Mouse (Mus musculus): ENCODE data around the gene Ren1. TPM values are rescaled to one million over a fixed set of nuclear protein-coding genes. Genes with fewer than 3 reads are reported as not detected.

Ren1 gene
- polyA plus RNA-seq, 1 experiment, result 3.3 TPM

DNA sequence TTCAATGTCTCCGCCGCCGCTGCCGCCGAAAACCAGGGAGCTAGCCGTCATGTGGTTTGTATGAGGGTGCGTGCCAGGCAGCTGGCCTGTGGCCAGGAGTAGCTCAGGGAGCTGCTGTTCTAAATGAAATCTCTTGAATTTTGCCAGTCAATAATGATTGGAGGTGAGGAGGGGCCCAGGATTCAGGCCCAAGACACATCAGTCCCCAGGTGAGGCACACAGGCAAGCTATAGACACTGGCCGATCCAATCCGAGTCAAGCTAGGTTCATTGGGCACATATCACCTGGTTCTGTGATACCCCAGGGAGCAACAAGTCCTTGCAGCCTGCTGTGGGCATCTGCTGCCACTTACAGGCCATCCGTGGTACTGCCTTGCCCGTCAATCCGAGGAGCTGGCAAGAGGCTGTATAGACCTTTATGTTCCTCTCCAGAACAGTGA is 3.1 kb downstream of the Ren1 start:
- 23% methylated on average over 12 of the region's 12 CpGs for WGBS
- TF ChIP-seq CTCF (IDR thresholded peaks at IDR 0.05; ENCODE audit: extremely low read depth, insufficient read length, insufficient replicate concordance, low read depth, low read length) (peak; percentile 97), POLR2A (IDR thresholded peaks at IDR 0.05; ENCODE audit: low read depth, low read length) (no peak)
- no peak overlapping the region for H3K27ac ChIP-seq (ENCODE audit: insufficient read depth, low read depth, low read length)
- no peaks in the 10 kb centered on the region for H3K36me3 ChIP-seq (ENCODE audit: control insufficient read depth, insufficient read depth, low read length)
- H3K4me1 ChIP-seq (ENCODE audit: control insufficient read depth, insufficient read depth, insufficient read length, low read length), result peaks cover 1% of the 10 kb centered on the region; the same call in 1 of the 2 replicates
- no peak overlapping the region for H3K4me3 ChIP-seq (ENCODE audit: low read depth, low read length)
- no peaks in the 10 kb centered on the region for H3K27me3 ChIP-seq (ENCODE audit: control insufficient read depth, insufficient read depth, low read length)

DNA sequence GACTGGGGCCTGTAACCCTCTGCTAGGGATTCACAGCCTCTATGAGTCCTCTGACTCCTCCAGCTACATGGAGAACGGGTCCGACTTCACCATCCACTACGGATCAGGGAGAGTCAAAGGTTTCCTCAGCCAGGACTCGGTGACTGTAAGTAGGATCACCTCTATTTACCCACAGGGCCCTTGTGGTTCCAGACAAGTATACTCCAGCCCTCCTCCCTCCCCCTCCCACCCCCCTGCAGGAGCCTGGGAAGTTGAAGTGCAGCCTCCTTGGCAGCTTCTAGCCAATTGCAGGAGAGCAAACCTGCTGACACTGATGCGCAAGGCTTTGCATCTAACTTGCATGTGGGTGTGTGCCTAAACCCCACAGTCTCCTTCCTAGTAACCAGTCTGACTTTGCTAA is 5.2 kb downstream of the Ren1 start:
- WGBS, result 66% methylated on average over 5 of the region's 5 CpGs
- TF ChIP-seq POLR2A (IDR thresholded peaks at IDR 0.05; ENCODE audit: low read depth, low read length), result no peak
- TF ChIP-seq CTCF (IDR thresholded peaks at IDR 0.05; ENCODE audit: extremely low read depth, insufficient read length, insufficient replicate concordance, low read depth, low read length), result no peak
- no peak overlapping the region for H3K27ac ChIP-seq (ENCODE audit: insufficient read depth, low read depth, low read length)
- no peaks in the 10 kb centered on the region for H3K36me3 ChIP-seq (ENCODE audit: control insufficient read depth, insufficient read depth, low read length)
- no peak overlapping the region for H3K4me3 ChIP-seq (ENCODE audit: low read depth, low read length)
- no peaks in the 10 kb centered on the region for H3K27me3 ChIP-seq (ENCODE audit: control insufficient read depth, insufficient read depth, low read length)
- H3K4me1 ChIP-seq (ENCODE audit: control insufficient read depth, insufficient read depth, insufficient read length, low read length), result no peaks in the 10 kb centered on the region; the same call in 1 of the 2 replicates

DNA sequence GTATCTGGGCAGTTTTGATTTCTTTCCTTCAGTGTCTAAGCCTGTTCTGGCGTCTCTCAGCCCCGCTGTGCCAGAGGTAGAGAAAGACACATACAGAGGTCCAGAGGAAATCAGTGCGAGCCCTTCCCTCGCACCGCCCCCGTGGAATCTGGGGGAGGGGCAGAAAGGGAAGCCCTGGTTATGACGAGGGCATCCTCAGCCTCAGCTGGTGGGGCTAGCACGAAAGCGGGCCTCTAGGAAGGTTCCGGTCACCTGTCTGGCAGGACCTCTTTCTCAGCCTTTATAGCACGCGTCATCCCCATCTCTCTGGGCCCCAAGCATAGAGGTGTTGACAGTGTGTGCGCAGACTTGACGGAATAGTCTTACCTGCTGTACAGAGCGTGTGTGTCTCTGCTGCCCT is 5.6 kb downstream of the Ren1 start:
- TF ChIP-seq CTCF (IDR thresholded peaks at IDR 0.05; ENCODE audit: extremely low read depth, insufficient read length, insufficient replicate concordance, low read depth, low read length) (no peak), POLR2A (IDR thresholded peaks at IDR 0.05; ENCODE audit: low read depth, low read length) (no peak)
- H3K27ac ChIP-seq (ENCODE audit: insufficient read depth, low read depth, low read length), result no peak overlapping the region
- H3K4me3 ChIP-seq (ENCODE audit: low read depth, low read length), result no peak overlapping the region
- H3K4me1 ChIP-seq (ENCODE audit: control insufficient read depth, insufficient read depth, insufficient read length, low read length), result no peaks in the 10 kb centered on the region; the same call in 1 of the 2 replicates
- H3K27me3 ChIP-seq (ENCODE audit: control insufficient read depth, insufficient read depth, low read length), result no peaks in the 10 kb centered on the region
- 67% methylated on average over 15 of the region's 15 CpGs for WGBS
- H3K36me3 ChIP-seq (ENCODE audit: control insufficient read depth, insufficient read depth, low read length), result no peaks in the 10 kb centered on the region

DNA sequence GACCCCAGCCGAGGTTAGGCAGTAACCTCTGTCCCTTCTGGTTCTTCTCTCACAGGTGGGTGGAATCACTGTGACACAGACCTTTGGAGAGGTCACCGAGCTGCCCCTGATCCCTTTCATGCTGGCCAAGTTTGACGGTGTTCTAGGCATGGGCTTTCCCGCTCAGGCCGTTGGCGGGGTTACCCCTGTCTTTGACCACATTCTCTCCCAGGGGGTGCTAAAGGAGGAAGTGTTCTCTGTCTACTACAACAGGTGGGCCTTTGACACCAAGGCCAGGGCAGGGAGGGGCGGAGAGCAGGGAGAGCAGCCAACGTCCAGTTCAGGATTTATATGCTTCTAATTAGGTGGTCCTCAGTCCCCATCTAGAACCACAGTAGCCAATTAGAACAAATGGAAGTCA is 6.0 kb downstream of the Ren1 start:
- Histone ChIP-seq H3K27me3 (ENCODE audit: control insufficient read depth, insufficient read depth, low read length) (no peaks in the 10 kb centered on the region), H3K4me1 (ENCODE audit: control insufficient read depth, insufficient read depth, insufficient read length, low read length) (no peaks in the 10 kb centered on the region; the same call in 1 of the 2 replicates), H3K4me3 (ENCODE audit: low read depth, low read length) (no peak overlapping the region), H3K27ac (ENCODE audit: insufficient read depth, low read depth, low read length) (no peak overlapping the region), H3K36me3 (ENCODE audit: control insufficient read depth, insufficient read depth, low read length) (no peaks in the 10 kb centered on the region)
- WGBS, result 63% methylated on average over 8 of the region's 8 CpGs
- TF ChIP-seq POLR2A (IDR thresholded peaks at IDR 0.05; ENCODE audit: low read depth, low read length) (no peak), CTCF (IDR thresholded peaks at IDR 0.05; ENCODE audit: extremely low read depth, insufficient read length, insufficient replicate concordance, low read depth, low read length) (no peak)

- WGBS, result 88% methylated on average over 6 of the region's 6 CpGs
- H3K4me1 ChIP-seq (ENCODE audit: control insufficient read depth, insufficient read depth, insufficient read length, low read length), result peaks cover 8% of the 10 kb centered on the region
- H3K27me3 ChIP-seq (ENCODE audit: control insufficient read depth, insufficient read depth, low read length), result peaks cover 12% of the 10 kb centered on the region
- no peak overlapping the region for H3K4me3 ChIP-seq (ENCODE audit: low read depth, low read length)
- no peaks in the 10 kb centered on the region for H3K36me3 ChIP-seq (ENCODE audit: control insufficient read depth, insufficient read depth, low read length)
- TF ChIP-seq POLR2A (IDR thresholded peaks at IDR 0.05; ENCODE audit: low read depth, low read length) (no peak), CTCF (IDR thresholded peaks at IDR 0.05; ENCODE audit: extremely low read depth, insufficient read length, insufficient replicate concordance, low read depth, low read length) (no peak)
- no peak overlapping the region for H3K27ac ChIP-seq (ENCODE audit: insufficient read depth, low read depth, low read length)
Observed at GRCm38 (mm10) chr1:133361006-133361405, 10.7 kb downstream of the Ren1 start.

GRCm38 (mm10) chr1:133362103-133362502 is 11.8 kb downstream of the Ren1 start:
- Histone ChIP-seq H3K4me3 (ENCODE audit: low read depth, low read length) (no peak overlapping the region), H3K4me1 (ENCODE audit: control insufficient read depth, insufficient read depth, insufficient read length, low read length) (peaks cover 8% of the 10 kb centered on the region), H3K36me3 (ENCODE audit: control insufficient read depth, insufficient read depth, low read length) (no peaks in the 10 kb centered on the region), H3K27ac (ENCODE audit: insufficient read depth, low read depth, low read length) (no peak overlapping the region), H3K27me3 (ENCODE audit: control insufficient read depth, insufficient read depth, low read length) (peaks cover 12% of the 10 kb centered on the region)
- TF ChIP-seq POLR2A (IDR thresholded peaks at IDR 0.05; ENCODE audit: low read depth, low read length) (no peak), CTCF (IDR thresholded peaks at IDR 0.05; ENCODE audit: extremely low read depth, insufficient read length, insufficient replicate concordance, low read depth, low read length) (no peak)
- WGBS, result 92% methylated on average over 5 of the region's 5 CpGs

DNA sequence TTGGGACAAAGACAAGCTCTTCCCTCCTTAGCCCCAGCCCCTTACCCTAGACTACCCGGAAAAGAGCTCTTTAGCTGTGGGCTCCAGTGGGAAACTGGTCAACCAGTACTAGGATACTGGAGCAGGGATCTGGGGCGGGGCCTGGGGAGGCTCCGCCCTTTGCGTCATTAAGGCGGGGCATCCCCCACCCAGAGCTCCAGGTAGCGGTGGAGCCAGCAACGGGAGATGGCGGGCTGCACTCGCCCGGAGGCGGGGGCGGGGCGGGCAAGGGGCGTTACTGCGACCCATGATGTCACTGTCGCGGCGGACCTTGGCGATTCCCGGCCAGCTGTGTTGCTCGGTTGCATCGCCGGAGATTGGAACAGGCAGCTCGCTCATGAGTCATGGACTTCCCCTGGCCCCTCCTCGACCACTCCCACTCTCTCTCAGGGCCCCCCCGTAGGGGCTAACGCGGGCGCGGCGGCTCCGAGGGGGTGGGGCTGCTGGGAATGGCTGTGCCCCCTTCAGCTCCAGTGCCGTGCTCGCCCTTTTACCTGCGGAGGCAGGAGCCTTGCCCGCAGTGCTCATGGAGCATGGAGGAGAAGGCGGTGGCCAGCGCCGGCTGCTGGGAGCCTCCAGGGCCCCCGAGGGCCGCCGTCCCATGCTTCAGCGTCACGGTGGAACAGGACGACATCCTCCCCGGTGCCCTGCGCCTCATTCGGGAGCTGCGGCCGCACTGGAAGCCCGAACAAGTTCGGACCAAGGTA is 13.1 kb downstream of the Ren1 start, which contains the start of gene Etnk2:
Etnk2 (plus strand) TSS at position 297 of the 746 bp plus-strand sequence.
- WGBS, result 1% methylated on average over 52 of the region's 52 CpGs
- Histone ChIP-seq H3K4me1 (ENCODE audit: control insufficient read depth, insufficient read depth, insufficient read length, low read length) (peaks cover 12% of the 10 kb centered on the region), H3K36me3 (ENCODE audit: control insufficient read depth, insufficient read depth, low read length) (no peaks in the 10 kb centered on the region), H3K27ac (ENCODE audit: insufficient read depth, low read depth, low read length) (no peak within 1 kb of the TSS), H3K27me3 (ENCODE audit: control insufficient read depth, insufficient read depth, low read length) (peaks cover 12% of the 10 kb centered on the region), H3K4me3 (ENCODE audit: low read depth, low read length) (peak within 1 kb of the TSS; percentile 74)
- TF ChIP-seq POLR2A (IDR thresholded peaks at IDR 0.05; ENCODE audit: low read depth, low read length), result no peak; the same call in 1 of the 2 replicates
- no peak for TF ChIP-seq CTCF (IDR thresholded peaks at IDR 0.05; ENCODE audit: extremely low read depth, insufficient read length, insufficient replicate concordance, low read depth, low read length)
